Mouse (Mus musculus) limb, embryonic 13.5 days (tissue): ENCODE measurements at regions not wholly inside any gene's neighbourhood (a gene's known extent, or its start where the extent isn't known, plus 50 kb on each side); places are given as distances from the start of the nearest gene placed in this dataset.

ENCODE experiments used
- ATAC-seq: fragments of 200-750 bp; cut with Nextera tagmentation; 2 replicates; pipeline ENCODE4 v1.8.0; 2017; ENCODE audit warnings: low read depth, moderate number of reproducible peaks, moderate TSS enrichment; ENCODE audit not compliant: low FRiP score
- H3K27ac ChIP-seq: fragments of 300-500 bp; sonication (generic); 2 replicates; pipeline ENCODE4 v1.5.1; 2015; ENCODE audit warnings: inconsistent platforms, mild to moderate bottlenecking, moderate library complexity
- H3K27me3 ChIP-seq: fragments of 300-500 bp; sonication (generic); 2 replicates; pipeline ENCODE4 v1.6.1; 2015; ENCODE audit warnings: mild to moderate bottlenecking, inconsistent platforms
- H3K36me3 ChIP-seq: fragments of 300-500 bp; sonication (generic); 2 replicates; pipeline ENCODE4 v1.6.1; 2015; ENCODE audit warnings: inconsistent platforms, mild to moderate bottlenecking, moderate library complexity
- H3K4me1 ChIP-seq: fragments of 300-500 bp; sonication (generic); 2 replicates; pipeline ENCODE4 v1.6.1; 2015; ENCODE audit warnings: inconsistent platforms
- H3K4me2 ChIP-seq: fragments of 300-500 bp; sonication (generic); replicated peaks from 2 replicates; pipeline ENCODE4 v1.6.1; 2015; ENCODE audit warnings: inconsistent platforms, mild to moderate bottlenecking, moderate library complexity
- H3K4me3 ChIP-seq: fragments of 300-500 bp; sonication (generic); 2 replicates; pipeline ENCODE4 v1.5.1; 2015; ENCODE audit warnings: moderate library complexity, mild to moderate bottlenecking, inconsistent platforms
- H3K9ac ChIP-seq: fragments of 300-500 bp; sonication (generic); 2 replicates; pipeline ENCODE4 v1.6.1; 2015; ENCODE audit warnings: mild to moderate bottlenecking, inconsistent platforms
- H3K9me3 ChIP-seq: fragments of 300-500 bp; sonication (generic); 2 replicates; pipeline ENCODE4 v1.6.1; 2016; ENCODE audit warnings: inconsistent platforms
- WGBS: fragments of 180-500 bp; shearing (Covaris S2); methylation state at CpG from one replicate; pipeline ENCODE4 v1.1.7; 2015; 5-methylcytosine and 5-hydroxymethylcytosine counted together

DNA sequence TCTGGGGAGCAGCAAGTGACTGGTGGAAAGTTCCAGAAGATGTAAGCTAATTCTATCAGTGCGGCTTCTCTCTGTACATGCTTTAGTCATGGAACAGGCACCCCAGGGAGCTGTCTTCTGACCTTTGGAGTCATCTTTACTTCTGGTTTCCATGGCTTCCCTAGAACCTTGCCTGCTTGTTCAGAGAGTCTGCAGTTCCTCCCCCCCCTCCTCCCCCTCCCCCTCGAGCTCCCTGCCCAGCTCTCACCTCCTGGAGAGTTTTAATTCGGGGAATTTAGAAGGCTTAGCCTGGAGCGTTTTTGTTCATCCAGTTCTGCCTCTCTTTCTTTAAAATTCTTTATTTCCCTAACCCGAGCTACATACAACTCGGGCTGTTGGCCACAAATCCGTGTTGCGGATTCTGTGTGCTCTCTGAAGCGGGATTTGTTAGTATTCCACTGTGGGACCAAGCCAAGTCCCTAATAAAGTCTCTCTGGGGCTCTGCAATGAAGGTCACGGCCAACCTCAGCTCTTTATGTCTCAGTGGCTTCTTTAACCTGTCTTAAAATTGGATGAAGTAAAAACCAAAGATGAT is 414.6 kb upstream of the Mki67 start:
- Histone ChIP-seq H3K27me3 (no peaks in the 10 kb centered on the region), H3K9ac (no peak overlapping the region), H3K4me1 (peaks cover 31% of the 10 kb centered on the region), H3K9me3 (0 out of 2 replicates have a peak, but pooled peaks cover 2% of the 10 kb centered on the region), H3K4me2 (no peak overlapping the region), H3K36me3 (no peaks in the 10 kb centered on the region), H3K27ac (peak overlapping the region; percentile 44; the same call in 1 of the 2 replicates), H3K4me3 (no peak overlapping the region)
- no peak for ATAC-seq
- WGBS: 25% methylated on average over 10 of the region's 10 CpGs

- H3K27me3 ChIP-seq: no peaks in the 10 kb centered on the region; the same call in 1 of the 2 replicates
- H3K9ac ChIP-seq: no peak overlapping the region
- 0 out of 2 replicates have a peak, but pooled peaks cover 2% of the 10 kb centered on the region for H3K9me3 ChIP-seq
- H3K4me1 ChIP-seq: peaks cover 48% of the 10 kb centered on the region
- ATAC-seq: no peak
- H3K4me2 ChIP-seq: no peak overlapping the region
- WGBS: 75% methylated on average over 2 of the region's 2 CpGs
- no peak overlapping the region for H3K27ac ChIP-seq
- H3K4me3 ChIP-seq: no peak overlapping the region
- no peaks in the 10 kb centered on the region for H3K36me3 ChIP-seq
Observed at GRCm38 (mm10) chr7:136132976-136133375, 416.8 kb upstream of the Mki67 start.

- no peak overlapping the region for H3K27ac ChIP-seq
- WGBS: 69% methylated on average over 1 of the region's 1 CpGs
- peaks cover 32% of the 10 kb centered on the region for H3K4me1 ChIP-seq
- no peak for ATAC-seq
- H3K4me3 ChIP-seq: no peak overlapping the region
- no peak overlapping the region for H3K4me2 ChIP-seq
- H3K9me3 ChIP-seq: 0 out of 2 replicates have a peak, but pooled peaks cover 2% of the 10 kb centered on the region
- no peaks in the 10 kb centered on the region; the same call in 1 of the 2 replicates for H3K27me3 ChIP-seq
- no peaks in the 10 kb centered on the region for H3K36me3 ChIP-seq
- no peak overlapping the region for H3K9ac ChIP-seq
Observed at GRCm38 (mm10) chr7:136136666-136137065, 420.5 kb upstream of the Mki67 start.

GRCm38 (mm10) chr7:136137341-136137740 is 421.2 kb upstream of the Mki67 start:
- Histone ChIP-seq H3K4me3 (no peak overlapping the region), H3K4me2 (no peak overlapping the region), H3K9me3 (no peaks in the 10 kb centered on the region), H3K36me3 (no peaks in the 10 kb centered on the region), H3K9ac (no peak overlapping the region), H3K27me3 (no peaks in the 10 kb centered on the region; the same call in 1 of the 2 replicates), H3K4me1 (peaks cover 32% of the 10 kb centered on the region), H3K27ac (no peak overlapping the region)
- ATAC-seq: no peak
- 82% methylated on average over 2 of the region's 2 CpGs for WGBS

GRCm38 (mm10) chr7:136137831-136138602 is 421.9 kb upstream of the Mki67 start:
- H3K9me3 ChIP-seq: no peaks in the 10 kb centered on the region
- no peak overlapping the region for H3K4me3 ChIP-seq
- no peaks in the 10 kb centered on the region; the same call in 1 of the 2 replicates for H3K27me3 ChIP-seq
- no peak overlapping the region for H3K9ac ChIP-seq
- H3K4me2 ChIP-seq: no peak overlapping the region
- 73% methylated on average over 15 of the region's 15 CpGs for WGBS
- no peak overlapping the region for H3K27ac ChIP-seq
- H3K36me3 ChIP-seq: no peaks in the 10 kb centered on the region
- peaks cover 32% of the 10 kb centered on the region for H3K4me1 ChIP-seq
- no peak for ATAC-seq

- Histone ChIP-seq H3K4me3 (no peak overlapping the region), H3K9ac (no peak overlapping the region), H3K4me2 (no peak overlapping the region), H3K9me3 (no peaks in the 10 kb centered on the region), H3K27ac (no peak overlapping the region), H3K27me3 (peaks cover 7% of the 10 kb centered on the region), H3K4me1 (peaks cover 10% of the 10 kb centered on the region), H3K36me3 (no peaks in the 10 kb centered on the region)
- no peak for ATAC-seq
Observed at GRCm38 (mm10) chr7:136142832-136143231, 426.7 kb upstream of the Mki67 start.

DNA sequence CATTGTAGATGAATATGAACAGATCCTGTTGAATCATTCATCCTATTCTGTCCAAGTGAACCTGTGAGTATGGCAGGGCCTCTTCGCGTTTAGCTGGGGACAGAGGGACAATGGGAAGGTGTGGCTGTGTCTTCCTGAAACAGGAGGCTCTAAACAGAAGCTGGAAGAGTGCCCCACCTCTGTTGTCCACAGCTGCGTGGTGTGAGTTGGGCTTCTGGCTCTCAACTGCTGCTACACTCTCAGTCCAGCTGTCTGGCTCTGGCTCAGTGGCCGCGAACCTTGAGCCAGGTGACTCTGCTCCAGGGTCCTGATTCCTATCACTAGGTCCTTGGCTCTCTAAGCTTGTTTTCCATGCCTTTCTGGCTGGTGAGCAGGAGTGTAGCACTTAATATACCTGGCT is 434.0 kb upstream of the Mki67 start:
- Histone ChIP-seq H3K27me3 (peaks cover 22% of the 10 kb centered on the region), H3K9ac (no peak overlapping the region; the same call in 1 of the 2 replicates), H3K27ac (no peak overlapping the region), H3K9me3 (no peaks in the 10 kb centered on the region), H3K4me1 (peaks cover 27% of the 10 kb centered on the region), H3K4me2 (no peak overlapping the region), H3K4me3 (no peak overlapping the region), H3K36me3 (no peaks in the 10 kb centered on the region)
- 63% methylated on average over 5 of the region's 5 CpGs for WGBS
- ATAC-seq: no peak

GRCm38 (mm10) chr7:136151301-136151930 is 435.3 kb upstream of the Mki67 start:
- Histone ChIP-seq H3K4me1 (peaks cover 27% of the 10 kb centered on the region), H3K27ac (peak overlapping the region; percentile 28; the same call in 1 of the 2 replicates), H3K36me3 (no peaks in the 10 kb centered on the region), H3K4me2 (no peak overlapping the region), H3K4me3 (no peak overlapping the region), H3K9me3 (no peaks in the 10 kb centered on the region), H3K27me3 (peaks cover 19% of the 10 kb centered on the region), H3K9ac (no peak overlapping the region)
- no peak for ATAC-seq
- 34% methylated on average over 4 of the region's 4 CpGs for WGBS

- Histone ChIP-seq H3K27ac (peak overlapping the region; percentile 28; the same call in 1 of the 2 replicates), H3K36me3 (no peaks in the 10 kb centered on the region), H3K9ac (no peak overlapping the region), H3K4me2 (no peak overlapping the region), H3K4me3 (no peak overlapping the region), H3K27me3 (peaks cover 14% of the 10 kb centered on the region), H3K4me1 (peaks cover 27% of the 10 kb centered on the region), H3K9me3 (no peaks in the 10 kb centered on the region)
- 21% methylated on average over 5 of the region's 5 CpGs for WGBS
- ATAC-seq: no peak
Observed at GRCm38 (mm10) chr7:136152470-136152869, 436.3 kb upstream of the Mki67 start.

- ATAC-seq: no peak
- peaks cover 27% of the 10 kb centered on the region for H3K4me1 ChIP-seq
Observed at GRCm38 (mm10) chr7:136153621-136154020, 437.5 kb upstream of the Mki67 start.

GRCm38 (mm10) chr7:136159136-136159535 is 443.0 kb upstream of the Mki67 start:
- WGBS: 3% methylated on average over 4 of the region's 4 CpGs
- H3K27ac ChIP-seq: peak overlapping the region; percentile 23; the same call in 1 of the 2 replicates
- H3K27me3 ChIP-seq: 0 out of 2 replicates have a peak, but pooled peaks cover 4% of the 10 kb centered on the region
- no peak overlapping the region for H3K4me2 ChIP-seq
- no peak for ATAC-seq
- H3K4me1 ChIP-seq: peaks cover 36% of the 10 kb centered on the region
- H3K4me3 ChIP-seq: no peak overlapping the region
- H3K36me3 ChIP-seq: no peaks in the 10 kb centered on the region
- H3K9ac ChIP-seq: no peak overlapping the region
- no peaks in the 10 kb centered on the region for H3K9me3 ChIP-seq

More at GRCm38 (mm10) chr7:136153621-136154020, 437.5 kb upstream of the Mki67 start:
- H3K9me3 ChIP-seq: no peaks in the 10 kb centered on the region
- peaks cover 14% of the 10 kb centered on the region for H3K27me3 ChIP-seq
- WGBS: 72% methylated on average over 3 of the region's 3 CpGs
- H3K9ac ChIP-seq: no peak overlapping the region
- no peak overlapping the region for H3K4me2 ChIP-seq
- H3K36me3 ChIP-seq: no peaks in the 10 kb centered on the region
- H3K27ac ChIP-seq: no peak overlapping the region
- H3K4me3 ChIP-seq: no peak overlapping the region

- H3K4me2 ChIP-seq: no peak overlapping the region
- ATAC-seq: 0 out of 2 replicates have a peak, but pooled peaks have one; percentile 36
- H3K27me3 ChIP-seq: peaks cover 13% of the 10 kb centered on the region; the same call in 1 of the 2 replicates
- H3K36me3 ChIP-seq: no peaks in the 10 kb centered on the region
- H3K9me3 ChIP-seq: no peaks in the 10 kb centered on the region
- no peak overlapping the region for H3K4me3 ChIP-seq
- H3K9ac ChIP-seq: no peak overlapping the region
- H3K27ac ChIP-seq: peak overlapping the region; percentile 45; the same call in 1 of the 2 replicates
- H3K4me1 ChIP-seq: peaks cover 37% of the 10 kb centered on the region
- 38% methylated on average over 2 of the region's 2 CpGs for WGBS
Observed at GRCm38 (mm10) chr7:136161526-136161925, 445.4 kb upstream of the Mki67 start.
